9 mouse cellular contexts compared by ENCODE assay signal in genomic region chr6:126045931-126046330, GRCm38 (mm10).
DNase-seq lines count a peak whose midpoint lies in the region; TF ChIP-seq lines count a peak whose summit lies in the region.
"Had no signal": no experiment of that assay in that cellular context is flagged by ENCODE, and none has a peak within 500 bp of the region (broad histone marks: within the 10 kb centered on the region; RNA-seq: fewer than 3 reads in every experiment).

No protein-coding gene starts in this region.

- no peak overlapping the region for H3K27ac ChIP-seq in layer of hippocampus, adult 2 months
- H3K27ac ChIP-seq: neural tube, embryonic 13.5 days had no signal

- peak; percentile 7 for DNase-seq in adrenal gland, adult 2 months
- DNase-seq in adrenal gland, postnatal 4 days (ENCODE audit: low spot score in 2 of 2): no peak
- DNase-seq in layer of hippocampus, adult 2 months (ENCODE audit: low spot score in 2 of 2): peak in 1 of 2 experiments; percentile 17
- no peak for DNase-seq in layer of hippocampus, adult 11-12 months (ENCODE audit: low spot score)
- peak; percentile 20 to 32 for DNase-seq in heart, postnatal 14 days
- DNase-seq in thymus, postnatal 36 days: peak; percentile 9 to 29
- DNase-seq in left cerebral cortex, postnatal 14 days (ENCODE audit: low spot score in 2 of 2): no peak

- H3K4me1 ChIP-seq in E14TG2a.4 (replicated peaks; ENCODE audit: low read depth, low read length): no peaks in the 10 kb centered on the region
- H3K4me1 ChIP-seq: neural tube, embryonic 13.5 days had no signal

- peak; percentile 77 for TF ChIP-seq CTCF in layer of hippocampus, adult 2 months (conservative IDR thresholded peaks at IDR 0.05)
- peak; percentile 63 for TF ChIP-seq CTCF in E14TG2a.4 (conservative IDR thresholded peaks at IDR 0.05; ENCODE audit: low read length)

- intact Hi-C loops in heart, postnatal 14 days (cut with DNase I): loop anchor here (5.0 kb wide), 1 partner anchor 96 kb away; no protein-coding TSS in a partner anchor
- intact Hi-C loops in left cerebral cortex, postnatal 14 days (cut with DNase I): no loop called here

- H3K9me3 ChIP-seq in E14TG2a.4 (ENCODE audit: low read length): no peaks in the 10 kb centered on the region
- H3K9me3 ChIP-seq: neural tube, embryonic 13.5 days had no signal

- no peak overlapping the region for H3K4me3 ChIP-seq in layer of hippocampus, adult 2 months
- H3K4me3 ChIP-seq in E14TG2a.4 (replicated peaks; ENCODE audit: low read length): no peak overlapping the region
- H3K4me3 ChIP-seq: neural tube, embryonic 13.5 days had no signal

- H3K27me3 ChIP-seq in E14TG2a.4 (ENCODE audit: insufficient read depth, low read length): peaks cover 8% of the 10 kb centered on the region
- H3K27me3 ChIP-seq: neural tube, embryonic 13.5 days had no signal

- H3K36me3 ChIP-seq in E14TG2a.4 (ENCODE audit: insufficient read depth, low read length): no peaks in the 10 kb centered on the region
- H3K36me3 ChIP-seq: neural tube, embryonic 13.5 days had no signal

Comparison
In these comparisons a context has a peak if more than half of its experiments do, and no peak if none do; other contexts are left out.
1. DNase-seq: peak in adrenal gland, adult 2 months (single experiment), heart, postnatal 14 days (2 of 2) and thymus, postnatal 36 days (2 of 2); none in adrenal gland, postnatal 4 days (0 of 2), layer of hippocampus, adult 11-12 months (single experiment) and left cerebral cortex, postnatal 14 days (0 of 2).